Mouse (Mus musculus): Measurements from ENCODE around the gene Pttg1ip.

Pttg1ip gene

DNA sequence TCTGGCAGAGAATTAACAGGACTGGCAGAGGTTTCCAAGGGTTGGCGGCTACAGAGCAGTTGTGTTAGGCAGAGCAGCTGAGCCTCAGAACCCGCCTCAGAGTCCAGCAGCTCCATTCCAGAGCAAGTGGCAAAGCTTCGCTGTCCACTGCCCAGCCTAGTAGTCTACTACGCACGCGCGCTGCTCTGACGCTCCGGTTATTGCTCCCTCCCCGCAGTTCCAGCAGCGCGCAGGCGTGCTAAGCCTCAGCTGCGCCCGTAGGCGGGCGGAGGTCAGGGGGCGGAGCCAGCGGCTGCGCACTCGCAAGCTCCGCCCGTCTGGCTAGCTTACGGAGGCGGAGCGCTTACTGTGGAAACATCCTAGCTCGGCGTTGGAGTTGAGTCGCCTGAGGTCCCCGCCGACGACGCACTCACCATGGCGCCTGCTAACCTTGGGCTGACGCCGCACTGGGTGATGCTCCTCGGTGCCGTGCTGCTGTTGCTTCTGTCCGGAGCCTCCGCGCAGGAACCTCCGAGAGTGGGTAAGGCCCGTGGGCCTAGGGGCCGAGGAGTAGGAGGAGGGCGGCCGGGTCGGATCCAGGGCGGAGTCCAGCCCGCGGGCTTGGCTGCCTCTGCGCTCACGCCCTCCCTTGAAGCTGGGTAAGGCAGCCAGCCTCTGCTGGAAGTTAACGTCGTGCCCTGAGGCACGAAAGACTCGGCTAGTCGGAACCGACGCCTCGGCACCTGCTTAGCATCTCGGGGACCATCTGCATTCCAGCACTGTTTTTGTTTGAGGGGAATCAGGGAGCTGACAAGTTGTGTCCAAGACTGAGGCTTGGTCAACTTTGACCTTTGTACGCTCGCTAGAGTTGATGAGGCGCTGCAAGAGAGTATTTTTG, at the start of gene Pttg1ip:
Pttg1ip (plus strand) TSS at position 313 of the 877 bp plus-strand sequence.
- DNase-seq, result peak; percentile 98

- no peak for DNase-seq
These were observed 49.5 kb upstream of the Pttg1ip start for GRCm38 (mm10) chr10:77532020-77532413.

GRCm38 (mm10) chr10:77536727-77537126, 44.8 kb upstream of the Pttg1ip start:
- no peak for DNase-seq

DNA sequence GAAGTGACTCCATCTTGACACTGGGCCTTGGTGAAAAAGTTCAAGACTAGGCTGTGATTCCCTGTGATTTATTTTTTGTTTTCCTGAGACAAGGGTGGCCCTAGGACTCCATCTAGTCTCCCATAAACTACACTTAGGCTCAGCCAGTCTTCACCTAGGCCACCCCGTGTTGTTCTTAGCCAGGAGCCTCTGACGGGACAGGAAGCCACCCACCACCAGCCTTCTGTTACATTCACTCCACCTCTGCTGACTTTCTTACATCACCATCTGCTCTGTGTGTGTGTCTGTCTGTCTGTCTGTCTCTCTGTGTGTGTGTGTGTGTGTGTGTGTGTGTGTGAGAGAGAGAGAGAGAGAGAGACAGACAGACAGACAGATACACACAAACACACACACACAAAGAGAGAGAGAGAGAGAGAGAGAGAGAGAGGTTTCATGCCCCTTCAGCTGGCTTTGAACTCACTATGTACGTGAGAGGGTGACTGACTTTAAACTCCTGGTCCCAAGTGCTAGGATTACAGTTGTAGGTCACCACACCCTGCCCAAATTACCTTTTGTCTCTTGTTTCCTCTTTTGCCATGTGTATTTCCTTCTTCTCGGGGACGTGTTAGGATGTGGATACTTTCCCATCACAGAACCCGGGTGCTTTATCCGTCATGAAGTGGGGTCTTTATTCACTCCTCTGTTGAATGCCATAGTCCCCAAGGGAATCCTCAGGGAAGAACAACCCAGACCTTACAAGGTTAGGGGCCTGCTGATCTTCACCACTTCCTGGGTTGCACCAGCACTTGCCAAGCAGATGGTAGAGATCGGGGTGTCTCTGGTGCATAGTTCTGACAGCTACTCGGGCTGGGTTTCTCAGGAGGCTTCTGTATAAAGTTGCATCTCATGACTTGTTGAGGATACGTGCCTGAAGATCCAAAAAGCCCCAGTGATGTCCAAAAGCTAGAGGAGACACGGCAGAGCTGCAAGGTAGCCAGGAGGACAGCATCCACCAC, 44.0 kb upstream of the Pttg1ip start:
- no peak for DNase-seq

- DNase-seq, result no peak
These were observed 42.1 kb upstream of the Pttg1ip start for GRCm38 (mm10) chr10:77539320-77539945.

- DNase-seq, result no peak
These were observed 40.9 kb upstream of the Pttg1ip start for GRCm38 (mm10) chr10:77540576-77541102.

- no peak for DNase-seq
These were observed 39.5 kb upstream of the Pttg1ip start for GRCm38 (mm10) chr10:77541864-77542666.

DNA sequence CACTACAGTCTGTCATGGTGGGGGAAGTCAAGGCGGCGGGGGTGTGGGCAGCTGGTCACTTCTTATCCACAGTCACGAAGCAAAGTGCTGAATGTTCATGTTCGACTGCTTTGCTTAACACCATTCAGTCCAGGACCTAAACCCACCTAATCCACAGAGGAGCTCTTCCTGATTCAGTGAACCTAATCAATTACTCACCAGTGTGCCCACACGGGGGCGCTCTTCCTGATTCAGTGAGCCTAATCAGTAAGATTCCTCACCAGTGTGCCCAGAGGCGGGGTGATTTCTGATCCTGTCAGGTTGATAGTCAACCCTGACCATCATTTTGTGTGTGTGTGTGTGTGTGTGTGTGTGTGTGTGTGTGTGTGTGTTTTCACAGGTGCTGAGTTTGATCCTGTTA, 38.3 kb upstream of the Pttg1ip start:
- DNase-seq, result peak; percentile 69

DNA sequence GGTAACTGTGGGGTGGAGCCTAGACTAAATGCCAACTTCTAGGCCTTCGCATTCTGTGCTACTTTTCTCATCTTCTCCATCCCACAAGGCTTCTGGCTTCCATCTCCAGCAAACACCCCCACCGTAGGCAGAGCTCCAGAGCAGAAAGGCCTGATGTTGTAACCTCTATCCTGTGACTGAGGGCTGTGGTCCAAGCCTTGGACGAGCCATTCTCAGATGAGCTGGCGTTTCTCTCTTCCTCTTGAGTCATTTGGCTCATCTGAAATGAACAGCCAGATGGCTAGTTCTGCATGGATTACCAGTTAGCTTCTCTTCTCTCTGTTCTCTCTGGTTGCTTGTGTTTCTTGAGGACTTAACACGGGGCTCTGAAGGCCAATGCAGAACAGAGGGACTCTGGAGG, 36.6 kb upstream of the Pttg1ip start:
- no peak for DNase-seq

DNA sequence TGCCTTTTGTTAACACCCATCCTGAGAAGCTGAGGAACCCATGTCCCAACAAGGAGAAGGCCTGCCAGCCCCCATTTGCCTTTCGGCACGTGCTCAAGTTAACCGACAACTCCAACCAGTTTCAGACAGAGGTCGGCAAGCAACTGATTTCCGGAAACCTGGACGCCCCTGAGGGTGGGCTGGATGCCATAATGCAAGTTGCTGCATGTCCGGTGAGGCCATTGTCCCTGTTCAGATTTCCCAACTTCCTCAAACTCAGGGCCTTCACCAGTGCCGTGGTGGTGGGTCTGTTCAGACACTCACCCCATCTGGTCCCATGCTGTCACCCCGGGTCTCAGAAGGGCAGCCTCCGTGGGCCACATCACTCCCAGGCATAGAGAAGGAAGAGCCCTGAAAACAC, 32.9 kb upstream of the Pttg1ip start:
- DNase-seq, result no peak

GRCm38 (mm10) chr10:77550874-77551273, 30.6 kb upstream of the Pttg1ip start:
- DNase-seq, result no peak

- DNase-seq, result no peak
These were observed 29.4 kb upstream of the Pttg1ip start for GRCm38 (mm10) chr10:77552162-77552561.

- no peak for DNase-seq
These were observed 28.2 kb upstream of the Pttg1ip start for GRCm38 (mm10) chr10:77553285-77553684.

GRCm38 (mm10) chr10:77554918-77555317, 26.6 kb upstream of the Pttg1ip start:
- DNase-seq, result no peak

DNA sequence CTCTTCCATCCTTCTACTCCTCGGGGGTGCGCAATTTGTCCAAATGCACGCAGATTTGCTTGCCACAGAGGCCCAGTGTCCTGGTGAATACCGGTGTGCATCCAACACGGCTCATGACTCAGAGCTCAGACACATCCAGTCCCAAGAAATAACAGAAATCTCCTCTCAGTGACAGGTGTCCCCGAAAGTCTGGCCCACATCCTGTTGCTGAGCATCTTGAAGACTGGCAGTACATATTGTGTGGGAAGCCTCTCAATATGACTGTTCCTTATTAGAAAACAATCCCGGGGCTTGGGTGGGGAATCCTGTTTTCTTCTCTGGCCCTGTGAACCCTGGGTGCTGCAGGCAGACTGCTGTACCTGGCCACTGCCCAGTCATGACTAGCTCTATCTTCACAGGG, 24.9 kb upstream of the Pttg1ip start:
- no peak for DNase-seq

GRCm38 (mm10) chr10:77557641-77558040, 23.9 kb upstream of the Pttg1ip start:
- no peak for DNase-seq

DNA sequence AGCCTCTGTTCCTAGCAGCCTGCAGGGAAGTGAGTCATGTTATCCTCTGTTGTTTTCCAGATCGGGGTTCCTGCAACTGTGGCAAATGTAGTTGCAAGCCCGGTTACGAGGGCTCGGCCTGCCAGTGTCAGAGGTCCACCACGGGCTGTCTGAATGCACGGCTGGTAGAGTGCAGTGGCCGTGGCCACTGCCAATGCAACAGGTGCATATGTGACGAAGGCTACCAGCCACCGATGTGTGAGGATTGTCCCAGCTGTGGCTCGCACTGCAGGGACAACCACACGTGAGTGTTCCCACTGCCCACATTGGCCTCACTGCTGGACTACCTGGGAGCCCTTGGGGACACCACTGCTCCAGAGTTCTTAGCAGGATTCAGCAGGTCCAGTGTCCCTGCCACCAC, 21.4 kb upstream of the Pttg1ip start:
- no peak for DNase-seq

DNA sequence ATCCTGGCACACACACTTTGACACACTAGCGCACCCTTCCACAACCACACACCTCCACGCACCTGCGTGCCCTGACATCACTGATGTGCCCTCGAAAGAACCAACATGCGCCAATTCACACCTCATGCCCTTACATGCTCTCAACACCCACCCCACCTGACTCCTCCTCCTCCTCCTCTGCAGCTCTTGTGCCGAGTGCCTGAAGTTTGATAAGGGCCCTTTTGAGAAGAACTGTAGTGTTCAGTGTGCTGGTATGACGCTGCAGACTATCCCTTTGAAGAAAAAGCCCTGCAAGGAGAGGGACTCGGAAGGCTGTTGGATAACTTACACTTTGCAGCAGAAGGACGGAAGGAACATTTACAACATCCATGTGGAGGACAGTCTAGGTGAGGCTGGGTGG, 20.7 kb upstream of the Pttg1ip start:
- no peak for DNase-seq

DNA sequence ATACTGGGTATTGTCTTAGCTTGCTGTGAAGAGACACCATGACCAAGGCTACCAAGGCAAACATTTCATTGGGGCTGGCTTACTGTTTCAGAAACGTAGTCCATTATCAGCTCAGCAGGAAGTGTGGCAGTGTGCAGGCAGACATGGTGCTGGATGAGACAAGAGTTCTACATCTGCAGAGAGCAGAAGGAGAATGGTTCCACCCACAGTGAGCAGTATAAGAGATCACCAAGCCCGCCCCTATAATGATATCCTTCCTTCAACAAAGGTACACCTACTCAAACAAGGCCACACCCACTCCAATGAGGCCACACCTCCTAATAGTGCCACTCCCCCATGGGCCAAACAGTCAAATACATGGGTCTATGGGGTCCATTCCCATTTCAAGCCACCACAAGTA, 20.0 kb upstream of the Pttg1ip start:
- no peak for DNase-seq

DNA sequence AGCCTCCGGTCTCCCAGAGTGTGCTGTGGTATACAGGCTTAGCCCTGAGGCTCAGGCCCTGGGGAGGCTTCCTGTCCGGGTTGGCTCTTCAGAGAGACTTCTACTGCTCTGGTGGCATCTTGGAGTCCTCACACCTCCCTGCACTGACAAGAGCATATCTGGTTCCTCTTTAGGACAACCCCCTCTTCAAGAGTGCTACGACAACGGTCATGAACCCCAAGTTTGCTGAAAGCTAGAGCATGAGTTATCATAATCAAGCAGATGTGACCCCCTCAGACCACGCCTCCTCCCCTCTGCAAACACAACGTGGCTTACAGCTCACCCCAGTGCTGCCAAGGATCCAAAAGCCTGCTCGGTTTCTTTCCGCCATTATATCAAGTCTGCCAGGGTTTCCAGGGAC, 16.5 kb upstream of the Pttg1ip start:
- DNase-seq, result no peak

- peak; percentile 71 for DNase-seq
These were observed 14.9 kb upstream of the Pttg1ip start for GRCm38 (mm10) chr10:77566651-77567050.

DNA sequence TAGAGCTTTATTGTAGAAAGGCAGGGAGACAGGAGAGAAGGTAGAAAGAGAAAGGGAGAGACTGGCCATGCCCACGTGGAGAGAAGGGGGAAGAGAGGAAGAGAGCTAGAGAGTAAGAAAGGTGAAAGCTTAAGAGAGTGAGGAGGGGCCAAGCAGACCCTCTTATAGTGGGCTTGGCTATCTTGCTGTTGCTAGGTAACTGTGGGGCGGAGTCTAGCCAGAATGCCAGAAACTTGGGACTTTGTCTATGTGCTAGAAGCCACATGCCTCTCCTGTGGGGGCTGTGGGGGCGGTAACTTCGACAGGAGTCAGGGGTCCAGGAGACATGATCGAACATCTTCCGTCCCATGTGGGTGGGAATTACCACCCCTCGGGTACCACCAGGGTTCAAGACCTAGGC, 12.0 kb upstream of the Pttg1ip start:
- no peak for DNase-seq
